Mouse (Mus musculus) lung, adult 18-20 months (tissue): ENCODE data around the gene Ncam1.

Source experiments
- DNase-seq, 2 experiments: peaks; one replicate each; pipeline ENCODE4 v3.0.0; 2022; ENCODE audit warnings: mixed read lengths in 2 of 2

The Ncam1 gene

DNA sequence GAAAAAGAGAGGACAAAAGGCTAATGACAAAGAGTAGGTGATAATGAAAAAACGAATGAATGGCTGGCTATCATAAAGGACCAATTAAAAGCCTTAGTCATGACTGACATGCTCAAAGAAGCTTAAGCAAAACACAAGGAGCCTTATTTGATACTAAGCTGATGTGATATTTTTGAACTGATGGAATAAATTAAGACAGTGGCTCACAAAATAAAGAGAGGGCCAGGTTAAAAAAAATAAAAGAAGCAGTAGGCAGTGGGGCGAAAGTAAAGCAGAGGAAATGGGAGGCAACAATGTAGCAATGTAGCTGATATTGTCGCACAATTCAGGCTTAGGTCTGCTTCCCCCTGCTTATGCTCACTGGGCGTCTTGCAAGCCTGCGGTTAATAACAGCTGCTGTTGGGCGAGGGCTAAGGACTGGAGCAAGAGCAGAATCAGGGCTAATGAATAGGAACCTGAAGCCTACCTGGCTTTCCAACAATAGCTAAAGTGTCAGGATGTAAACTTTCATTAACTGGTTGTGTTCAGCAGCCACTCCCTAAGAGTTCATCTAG is 126.0 kb downstream of the Ncam1 start:
- no peak for DNase-seq

DNA sequence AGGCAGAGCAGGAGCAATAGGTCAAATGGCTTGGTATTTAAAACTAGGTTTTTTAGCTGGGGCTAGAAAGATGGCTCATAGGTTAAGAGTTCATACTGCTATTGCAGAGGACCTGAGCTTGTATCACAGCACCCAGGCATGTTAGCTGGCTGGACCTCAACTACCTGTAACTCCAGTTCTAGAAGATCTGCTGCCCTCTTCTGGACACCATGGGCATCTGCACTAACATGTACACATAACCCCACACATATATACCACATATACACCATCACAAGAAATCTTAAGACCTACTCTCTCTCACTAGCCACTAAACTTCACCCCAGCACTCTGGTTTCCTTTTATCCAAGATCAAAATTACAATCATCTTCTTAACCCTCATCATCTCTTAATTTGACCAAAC is 131.7 kb downstream of the Ncam1 start:
- DNase-seq: no peak

GRCm38 (mm10) chr9:49665361-49665760 is 133.4 kb downstream of the Ncam1 start:
- no peak for DNase-seq

- no peak for DNase-seq
Measured at GRCm38 (mm10) chr9:49663927-49664320, 134.8 kb downstream of the Ncam1 start.

- no peak for DNase-seq
Measured at GRCm38 (mm10) chr9:49662958-49663926, 135.5 kb downstream of the Ncam1 start.

GRCm38 (mm10) chr9:49661480-49661879 is 137.2 kb downstream of the Ncam1 start:
- DNase-seq: no peak

GRCm38 (mm10) chr9:49658381-49658856 is 140.3 kb downstream of the Ncam1 start:
- no peak for DNase-seq

DNA sequence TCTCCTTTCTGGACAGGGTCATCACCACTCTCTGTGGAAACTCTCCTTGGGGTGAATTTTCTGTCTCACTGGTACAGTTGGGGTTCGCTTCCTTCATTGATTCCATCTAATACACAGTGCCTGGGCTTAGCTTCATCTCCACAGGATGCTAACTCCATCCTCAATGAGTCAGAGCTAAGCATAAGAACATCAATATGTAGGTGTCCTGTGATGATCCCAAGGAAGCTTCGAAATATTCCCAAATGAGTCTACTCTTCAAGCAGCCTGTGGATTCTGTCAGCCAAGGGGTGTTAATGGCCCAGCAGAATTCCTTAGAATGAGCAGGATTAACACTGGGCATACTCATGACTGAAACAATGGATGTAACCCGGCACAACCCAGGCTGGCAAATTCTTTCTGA is 144.3 kb downstream of the Ncam1 start:
- DNase-seq: no peak

GRCm38 (mm10) chr9:49653478-49654245 is 145.1 kb downstream of the Ncam1 start:
- no peak for DNase-seq

DNA sequence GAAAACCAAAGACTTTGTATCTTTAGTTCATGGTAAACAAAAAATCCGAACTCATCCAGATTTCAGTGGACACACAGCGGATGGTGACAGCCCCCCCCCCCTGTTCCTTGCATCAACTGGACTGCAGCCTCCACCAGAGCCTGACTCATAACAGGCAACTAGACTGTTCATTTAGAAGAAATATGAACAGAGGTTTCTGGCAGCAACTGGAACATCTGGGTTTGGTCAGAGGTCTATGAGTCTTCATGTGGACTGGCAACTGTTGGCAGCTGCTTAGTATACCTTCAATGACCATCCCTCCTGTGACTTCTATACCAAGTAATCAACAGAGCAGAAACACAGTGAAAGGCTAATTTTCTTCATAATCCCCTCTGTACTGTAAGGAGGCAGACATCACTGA is 154.4 kb downstream of the Ncam1 start:
- no peak for DNase-seq

DNA sequence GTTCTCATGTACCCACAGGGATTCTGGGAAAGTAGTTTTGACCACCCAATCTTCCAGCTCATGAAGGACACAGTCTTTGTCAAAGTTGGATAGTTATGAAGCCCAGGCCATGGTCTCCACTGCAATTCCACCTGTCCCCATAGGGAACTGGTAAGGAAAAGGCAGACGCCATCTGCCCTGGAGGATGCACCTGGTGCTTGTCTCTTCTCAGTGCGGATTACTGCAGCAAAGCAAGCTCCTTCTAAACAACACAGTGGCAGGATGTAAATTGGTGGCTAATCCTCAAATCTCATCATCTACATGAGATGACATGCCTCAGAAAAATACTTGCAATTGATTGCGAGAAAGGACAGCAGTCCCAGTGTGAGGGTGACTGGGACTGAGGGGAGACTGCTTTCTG is 158.0 kb downstream of the Ncam1 start:
- DNase-seq: no peak

DNA sequence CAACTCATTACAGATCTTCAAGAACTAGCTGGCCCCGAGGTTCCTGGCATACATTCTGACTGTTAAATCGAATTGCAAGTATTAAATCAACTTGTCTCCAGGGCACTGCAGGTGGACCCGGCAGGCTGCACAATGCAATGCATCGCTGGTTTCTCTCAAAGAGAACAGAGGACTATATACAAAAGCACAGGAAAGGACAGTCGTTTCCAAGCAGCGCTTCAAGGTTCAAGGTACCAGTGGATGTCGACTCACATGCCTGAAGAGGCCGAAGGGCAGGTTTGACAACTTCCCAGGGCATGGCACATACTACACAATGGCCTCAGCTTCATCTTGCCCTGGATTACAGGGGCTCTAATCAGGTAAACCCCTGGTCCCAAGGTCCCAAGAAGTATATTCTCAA is 158.6 kb downstream of the Ncam1 start:
- no peak for DNase-seq

GRCm38 (mm10) chr9:49637955-49638354 is 160.8 kb downstream of the Ncam1 start:
- DNase-seq: no peak

- DNase-seq: no peak
Measured at GRCm38 (mm10) chr9:49635668-49636326, 162.9 kb downstream of the Ncam1 start.

- DNase-seq: no peak
Measured at GRCm38 (mm10) chr9:49632591-49632990, 166.1 kb downstream of the Ncam1 start.

- DNase-seq: no peak
Measured at GRCm38 (mm10) chr9:49630336-49630735, 168.4 kb downstream of the Ncam1 start.

DNA sequence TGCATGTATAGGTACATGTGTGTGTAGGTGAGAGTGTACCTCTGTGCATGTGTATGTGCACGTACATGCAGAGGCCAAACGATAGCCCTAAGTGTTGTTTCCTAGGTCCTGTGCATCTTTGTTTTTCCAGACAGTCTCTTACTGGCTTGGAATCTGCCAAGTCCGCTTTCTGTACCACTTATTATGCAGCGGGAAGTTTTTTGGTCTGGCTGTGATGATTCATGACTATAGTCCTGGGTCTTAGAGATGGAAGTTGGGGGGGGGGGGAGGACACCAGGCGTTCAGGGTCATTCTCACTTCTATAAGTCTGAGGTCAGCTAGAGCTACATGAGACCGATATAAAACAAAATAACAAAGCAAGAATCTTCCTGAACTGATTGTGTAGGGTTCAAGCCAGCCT is 173.8 kb downstream of the Ncam1 start:
- no peak for DNase-seq

DNA sequence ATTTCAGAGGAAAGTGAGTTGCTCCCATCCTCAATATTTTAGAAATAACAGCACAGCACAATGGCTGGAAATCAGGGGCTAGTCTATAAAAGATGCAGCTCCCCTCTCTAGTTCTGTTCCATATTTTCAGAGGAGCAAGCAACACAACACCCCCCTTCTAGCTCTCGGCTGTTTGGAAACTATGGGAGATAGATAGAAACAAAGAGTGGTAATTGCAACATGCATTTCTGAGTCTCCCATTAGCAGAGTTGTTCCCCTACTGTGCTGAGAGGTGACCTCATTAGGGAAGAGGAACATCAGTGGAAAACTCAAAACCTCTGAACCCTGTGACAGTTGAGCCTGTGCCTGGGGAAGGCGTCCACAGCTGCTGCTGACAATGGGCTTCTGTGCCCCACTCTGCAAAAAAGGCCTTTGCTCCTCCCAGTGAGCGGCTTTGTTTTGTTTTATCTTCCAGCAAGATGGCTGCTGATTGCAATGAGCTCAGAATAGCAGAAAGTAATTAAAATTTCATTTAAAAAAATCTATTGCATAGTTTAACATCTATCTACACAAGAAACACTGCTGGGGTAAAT is 174.7 kb downstream of the Ncam1 start:
- DNase-seq: no peak

DNA sequence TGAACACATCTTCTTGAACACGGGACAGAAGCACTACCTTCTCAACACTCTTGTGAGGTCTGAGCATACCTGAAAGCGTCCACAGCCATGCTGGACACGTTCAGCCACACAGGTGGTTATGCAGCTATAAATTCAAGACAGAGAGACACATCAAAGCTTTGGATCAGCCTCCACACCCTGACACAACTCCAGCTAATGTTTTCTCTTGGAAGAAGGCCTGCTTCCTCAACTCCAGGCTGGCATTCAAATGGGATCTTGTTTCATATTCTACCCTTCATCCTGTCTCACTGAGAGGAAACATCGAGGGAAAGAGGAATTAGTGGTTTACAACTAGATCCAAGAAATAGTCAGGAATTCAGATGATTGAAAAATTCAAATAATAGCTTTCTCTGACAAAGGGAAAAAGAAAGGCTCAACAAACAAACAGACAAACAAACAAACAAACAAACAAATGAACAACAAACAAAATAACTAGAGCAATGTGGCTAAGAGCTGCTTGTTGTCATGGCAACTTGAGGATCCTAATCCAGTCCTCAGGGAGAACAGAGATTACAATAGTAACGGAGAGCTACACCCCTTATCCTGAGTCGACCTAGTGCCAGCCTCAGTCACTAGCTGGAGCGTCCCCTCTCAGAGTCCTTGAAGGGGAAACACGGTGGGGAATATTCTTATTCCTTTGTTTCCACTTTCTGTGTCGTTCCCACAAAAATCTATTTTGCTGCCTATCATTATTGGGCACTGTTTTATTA is 175.6 kb downstream of the Ncam1 start:
- no peak for DNase-seq

DNA sequence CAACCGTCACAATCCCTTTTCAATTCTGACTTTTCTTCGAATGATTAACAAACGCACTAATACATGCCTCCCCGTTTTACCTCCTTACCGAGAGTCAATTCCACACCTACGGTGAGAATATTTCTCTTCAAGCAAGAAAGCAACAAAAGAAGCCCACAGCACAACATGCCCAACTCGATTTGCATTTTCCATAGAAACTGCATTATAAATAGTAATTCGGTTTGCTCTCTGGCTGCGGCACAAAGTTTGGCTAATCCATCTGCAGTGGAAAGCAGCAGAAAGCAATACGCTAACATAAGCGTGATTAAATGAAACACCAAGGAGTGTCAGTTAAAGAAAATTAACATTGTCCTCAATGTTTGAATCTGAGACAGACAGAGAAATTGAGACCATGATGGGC is 177.0 kb downstream of the Ncam1 start:
- no peak for DNase-seq

GRCm38 (mm10) chr9:49618699-49619392 is 179.9 kb downstream of the Ncam1 start:
- DNase-seq: no peak
